Mouse (Mus musculus) heart, adult 10 weeks (tissue): Measurements from ENCODE around the gene Col9a2. TPM values are rescaled to one million over a fixed set of nuclear protein-coding genes. Genes with fewer than 3 reads are reported as not detected.

Source experiments
- polyA plus RNA-seq: library from polyadenylated mRNA; stranded (reverse); fragments of 350-450 nt; fragmentation: Illumina TruSeq; extraction: RNeasy Lipid Tissue Mini Kit (QIAGEN cat#74804); gene quantifications from one replicate; pipeline ENCODE4 v1.2.3, GENCODE M21; 2014; ENCODE audit warnings: low read depth, low replicate concordance

Gene Col9a2
- 0.24 TPM for polyA plus RNA-seq

GRCm38 (mm10) chr4:121039331-121040115 lies at the start of gene Col9a2:
Col9a2 (plus strand) TSS chr4:121039385.

DNA sequence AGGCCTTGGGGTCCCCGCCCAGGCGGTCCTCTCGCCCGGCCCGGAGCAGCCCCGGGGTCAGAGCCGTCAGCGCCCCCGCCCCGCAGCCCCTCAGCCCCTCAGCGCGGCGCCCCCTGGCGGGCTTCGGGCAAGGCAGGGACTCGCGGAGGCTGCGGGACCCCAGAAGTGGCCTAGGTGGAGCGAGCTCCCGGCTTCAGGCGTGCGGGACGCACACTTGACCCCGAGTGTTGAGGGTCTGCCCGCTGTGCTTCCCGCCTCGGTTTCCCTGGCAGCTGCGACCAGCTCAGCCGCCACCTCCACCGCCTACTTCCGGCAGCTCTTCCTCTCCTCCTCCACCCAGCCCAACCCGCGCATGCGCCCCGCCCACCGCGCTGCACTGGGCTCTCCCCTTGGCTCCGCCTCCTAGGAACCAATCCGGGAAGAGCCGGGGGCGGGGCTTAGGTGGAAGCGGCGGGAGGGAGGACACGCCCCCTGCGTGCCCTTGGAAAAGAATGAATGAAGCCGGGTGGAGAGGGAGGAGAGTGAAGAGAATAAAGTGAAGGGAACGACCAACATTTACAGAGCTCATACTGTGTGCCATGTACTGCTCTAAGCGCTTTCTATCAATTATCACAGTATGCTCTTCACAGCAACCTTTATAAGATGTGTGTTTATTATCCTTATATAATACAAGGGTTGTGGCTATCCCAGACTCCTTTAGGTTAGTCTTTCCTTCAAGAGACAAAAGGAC lies 22.1 kb upstream of the Col9a2 start, which contains the start of gene Smap2:
TSS of gene Smap2 (minus strand) at position 320 of the 730 bp plus-strand sequence.

GRCm38 (mm10) chr4:121097650-121098378 lies 58.6 kb downstream of the Col9a2 start, which contains the start of gene Zmpste24:
Zmpste24 (minus strand) TSS chr4:121098241.

Other genes starting within 250 kb of the Col9a2 start
- 70.0 TPM for gene Nfyc, start 207.8 kb upstream of the Col9a2 start, polyA plus RNA-seq
- gene Rims3, start 184.6 kb upstream of the Col9a2 start, polyA plus RNA-seq, result 0.16 TPM
- 3.2 TPM for gene Exo5, start 114.4 kb upstream of the Col9a2 start, polyA plus RNA-seq
- gene Zfp69, start 87.7 kb upstream of the Col9a2 start, polyA plus RNA-seq, result 0.86 TPM
- 33.1 TPM for gene Smap2, start 22.1 kb upstream of the Col9a2 start, polyA plus RNA-seq
- 32.3 TPM for gene Zmpste24, start 58.9 kb downstream of the Col9a2 start, polyA plus RNA-seq
- not detected for gene Tmco2, start 69.8 kb downstream of the Col9a2 start, polyA plus RNA-seq
- 7.5 TPM for gene Rlf, start 175.7 kb downstream of the Col9a2 start, polyA plus RNA-seq